Mouse (Mus musculus) hindbrain, embryonic 11.5 days (tissue): Measurements from ENCODE around the gene Ylpm1. TPM values are rescaled to one million over a fixed set of nuclear protein-coding genes. Genes with fewer than 3 reads are reported as not detected.

Experiments used
- polyA plus RNA-seq: library from polyadenylated mRNA; unstranded; fragments of >200 nt; fragmentation: Nextera tagmentation; extraction: Ambion mirVana; gene quantifications from 2 replicates; pipeline ENCODE4 v1.2.1, GENCODE M21; 2014

Gene Ylpm1
- polyA plus RNA-seq, 1 experiment from 2014 or later: 53.2 TPM

Other genes with a start within 250 kb of the Ylpm1 start
- gene Npc2, start 223.2 kb upstream of the Ylpm1 start, polyA plus RNA-seq: 79.4 and 89.2 TPM in 2 replicates
- 151 and 164 TPM in 2 replicates for gene Isca2, start 223.1 kb upstream of the Ylpm1 start, polyA plus RNA-seq
- gene Ltbp2, start 119.8 kb upstream of the Ylpm1 start, polyA plus RNA-seq: 0.08 and 0.09 TPM in 2 replicates
- 148 and 156 TPM in 2 replicates for gene Fcf1, start 25.4 kb upstream of the Ylpm1 start, polyA plus RNA-seq
- 21.8 and 24.5 TPM in 2 replicates for gene Arel1, start 25.4 kb upstream of the Ylpm1 start, polyA plus RNA-seq
- gene Prox2, start 114.4 kb downstream of the Ylpm1 start, polyA plus RNA-seq: 2.4 and 4.1 TPM in 2 replicates
- 98.7 and 101 TPM in 2 replicates for gene Dlst, start 114.5 kb downstream of the Ylpm1 start, polyA plus RNA-seq
- 2.3 and 2.6 TPM in 2 replicates for gene Rps6kl1, start 154.9 kb downstream of the Ylpm1 start, polyA plus RNA-seq
- gene Pgf, start 181.5 kb downstream of the Ylpm1 start, polyA plus RNA-seq: 5.4 and 7.8 TPM in 2 replicates
- 90.0 and 103 TPM in 2 replicates for gene Eif2b2, start 223.2 kb downstream of the Ylpm1 start, polyA plus RNA-seq